Mouse (Mus musculus) midbrain, embryonic 10.5 days (tissue): Measurements from ENCODE around the gene Lemd2. TPM values are rescaled to one million over a fixed set of nuclear protein-coding genes. Genes with fewer than 3 reads are reported as not detected.

Experiments
- DNase-seq: peaks from one replicate; pipeline ENCODE4 v3.0.0-alpha.2; 2017; ENCODE audit warnings: low spot score
- H3K27ac ChIP-seq: fragments of 300-500 bp; sonication (generic); replicated peaks from 2 replicates; pipeline ENCODE4 v1.5.1; 2016; ENCODE audit warnings: mild to moderate bottlenecking
- H3K27me3 ChIP-seq: fragments of 300-500 bp; sonication (generic); 2 replicates; pipeline ENCODE4 v1.6.1; 2016; ENCODE audit warnings: low read depth, mild to moderate bottlenecking; ENCODE audit not compliant: poor library complexity, severe bottlenecking
- H3K36me3 ChIP-seq: fragments of 300-500 bp; sonication (generic); 2 replicates; pipeline ENCODE4 v1.6.1; 2016; ENCODE audit warnings: mild to moderate bottlenecking, moderate library complexity
- H3K4me1 ChIP-seq: fragments of 300-500 bp; sonication (generic); 2 replicates; pipeline ENCODE4 v1.6.1; 2016
- H3K4me3 ChIP-seq: fragments of 300-500 bp; sonication (generic); 2 replicates; pipeline ENCODE4 v1.5.1; 2016; ENCODE audit warnings: mild to moderate bottlenecking, moderate library complexity
- H3K9me3 ChIP-seq: fragments of 300-500 bp; sonication (generic); replicated peaks from 2 replicates; pipeline ENCODE4 v1.6.1; 2016; ENCODE audit warnings: mild to moderate bottlenecking
- WGBS: fragments of 180-500 bp; shearing (Covaris S2); methylation state at CpG from one replicate; pipeline ENCODE4 v1.1.7; 2016; 5-methylcytosine and 5-hydroxymethylcytosine counted together
- polyA plus RNA-seq: library from polyadenylated mRNA; unstranded; fragments of >200 nt; fragmentation: Nextera tagmentation; extraction: Ambion mirVana; gene quantifications from 2 replicates; pipeline ENCODE4 v1.2.1, GENCODE M21; 2016

The Lemd2 gene
- polyA plus RNA-seq, 1 experiment from 2014 or later, result 16.4 TPM

DNA sequence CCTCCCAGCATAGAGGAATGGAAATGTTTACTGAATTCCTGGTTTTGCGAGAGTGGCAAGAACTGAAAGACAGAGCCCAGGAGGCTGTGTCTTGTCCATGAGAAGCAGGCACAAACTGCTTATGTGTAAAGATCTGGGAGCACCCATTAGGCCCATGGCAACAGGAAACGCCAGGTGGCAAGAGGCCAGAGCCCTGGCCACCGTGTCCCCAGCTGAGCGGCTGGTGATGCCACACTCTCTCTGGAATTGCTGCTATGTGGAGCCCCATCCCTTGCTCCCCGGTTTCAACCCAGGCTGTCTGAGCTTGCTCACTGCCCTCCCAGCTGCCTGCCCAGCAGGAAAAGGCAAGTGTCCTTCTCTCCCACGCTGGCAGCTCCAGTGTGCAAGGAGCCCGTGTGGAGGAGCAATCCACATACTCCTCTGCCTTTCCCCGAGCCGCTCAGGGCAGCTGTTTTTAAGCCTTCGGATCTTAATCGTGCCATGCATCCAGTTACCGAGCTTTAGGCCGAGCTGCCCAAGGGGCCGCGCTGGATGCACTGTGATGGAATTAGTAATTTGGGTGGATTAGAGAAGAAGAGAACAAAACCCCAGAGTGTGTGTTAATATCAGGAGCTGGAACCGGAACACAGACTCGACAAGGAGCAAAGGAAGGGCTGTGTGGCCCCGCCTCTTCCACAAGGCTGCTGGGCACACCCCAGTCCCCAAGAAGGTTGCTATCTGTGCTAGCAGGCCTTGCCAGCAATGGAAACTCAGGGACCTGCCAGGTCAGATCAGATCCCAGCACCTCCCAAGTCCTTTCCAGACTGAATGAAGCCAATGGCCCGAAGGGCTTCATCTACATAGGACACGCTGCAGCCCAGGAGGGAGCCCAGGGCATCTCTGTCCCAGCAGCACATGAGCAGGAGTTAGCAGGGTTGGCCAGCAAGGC, 9.7 kb downstream of the Lemd2 start:
- peaks cover 100% of the 10 kb centered on the region for H3K36me3 ChIP-seq
- no peaks in the 10 kb centered on the region for H3K27me3 ChIP-seq
- peak overlapping the region; percentile 52 for H3K27ac ChIP-seq
- 55% methylated on average over 20 of the region's 20 CpGs for WGBS
- peaks cover 46% of the 10 kb centered on the region for H3K4me1 ChIP-seq
- no peaks in the 10 kb centered on the region for H3K9me3 ChIP-seq
- no peak overlapping the region for H3K4me3 ChIP-seq
- no peak for DNase-seq

DNA sequence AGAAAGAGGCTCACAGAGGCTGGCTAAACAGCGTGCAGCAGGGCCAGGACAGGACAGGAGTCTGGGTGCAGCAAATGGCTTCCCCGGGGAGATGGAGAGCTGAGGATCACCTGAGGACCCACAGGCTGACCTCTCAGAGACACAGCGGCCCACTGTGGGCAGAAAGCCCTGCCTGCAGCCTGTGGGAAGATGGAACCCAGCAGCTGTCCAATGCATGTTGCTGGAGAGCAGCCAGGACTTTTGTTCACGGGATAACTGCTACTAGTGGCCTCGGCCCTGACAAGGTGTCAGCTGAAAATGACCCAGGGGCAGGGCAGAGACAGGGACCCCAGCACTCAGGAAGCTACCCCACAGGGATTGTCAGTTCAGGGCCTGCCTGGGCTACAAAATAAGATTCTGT, 12.5 kb downstream of the Lemd2 start:
- peaks cover 73% of the 10 kb centered on the region for H3K36me3 ChIP-seq
- peaks cover 59% of the 10 kb centered on the region for H3K4me1 ChIP-seq
- H3K9me3 ChIP-seq, result no peaks in the 10 kb centered on the region
- H3K27me3 ChIP-seq, result no peaks in the 10 kb centered on the region
- H3K27ac ChIP-seq, result no peak overlapping the region
- H3K4me3 ChIP-seq, result no peak overlapping the region
- no peak for DNase-seq
- WGBS, result 91% methylated on average over 5 of the region's 5 CpGs

DNA sequence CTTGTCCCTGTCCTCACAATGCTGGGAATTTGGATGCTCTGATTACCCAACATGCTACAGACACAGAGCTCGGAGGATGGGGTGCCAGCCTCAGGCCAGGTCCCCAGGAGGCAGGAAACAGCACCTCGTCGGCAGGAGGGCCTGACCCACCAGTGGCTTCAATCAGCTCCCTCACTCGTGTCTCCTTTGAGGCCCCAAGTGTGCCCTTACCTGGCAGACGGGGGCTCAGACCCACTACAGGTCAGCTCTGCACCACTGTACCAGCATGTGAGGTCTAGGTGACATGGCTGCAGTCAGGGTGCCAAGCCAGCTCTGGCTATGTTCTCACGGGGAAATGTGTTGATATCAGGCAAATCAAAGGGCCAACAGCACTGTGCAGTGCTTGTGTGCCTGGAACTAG, 13.1 kb downstream of the Lemd2 start:
- Histone ChIP-seq H3K4me1 (peaks cover 54% of the 10 kb centered on the region), H3K36me3 (peaks cover 67% of the 10 kb centered on the region), H3K9me3 (no peaks in the 10 kb centered on the region), H3K27me3 (no peaks in the 10 kb centered on the region), H3K4me3 (no peak overlapping the region), H3K27ac (no peak overlapping the region)
- 88% methylated on average over 6 of the region's 6 CpGs for WGBS
- DNase-seq, result no peak

GRCm38 (mm10) chr17:27189640-27190216, 14.5 kb downstream of the Lemd2 start:
- Histone ChIP-seq H3K27ac (no peak overlapping the region), H3K36me3 (peaks cover 52% of the 10 kb centered on the region), H3K4me1 (peaks cover 42% of the 10 kb centered on the region), H3K27me3 (no peaks in the 10 kb centered on the region), H3K4me3 (no peak overlapping the region), H3K9me3 (no peaks in the 10 kb centered on the region)
- WGBS, result 31% methylated on average over 10 of the region's 10 CpGs
- peak; percentile 51 for DNase-seq

DNA sequence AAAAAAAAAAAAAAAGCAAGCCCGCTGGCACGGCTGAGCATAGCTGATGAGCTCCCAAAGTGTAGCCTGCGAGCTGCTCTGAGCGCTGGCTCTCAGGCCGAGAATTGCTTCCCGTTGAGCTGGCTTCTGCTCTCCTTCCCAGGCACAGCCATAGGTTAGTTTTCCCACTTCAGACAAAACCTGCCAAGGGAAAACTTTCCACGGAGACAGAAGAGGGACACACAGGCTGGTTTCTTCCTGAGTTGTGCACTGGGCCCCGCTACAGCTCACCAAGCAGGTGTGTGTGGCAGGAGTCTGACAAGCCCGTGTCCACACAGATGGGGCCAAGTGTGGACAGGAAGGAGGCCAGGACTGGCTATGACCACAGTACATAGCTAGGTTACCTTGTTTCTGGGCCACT, 15.4 kb downstream of the Lemd2 start:
- no peak overlapping the region for H3K4me3 ChIP-seq
- 85% methylated on average over 9 of the region's 9 CpGs for WGBS

GRCm38 (mm10) chr17:27187059-27187458, 17.2 kb downstream of the Lemd2 start:
- no peak overlapping the region for H3K27ac ChIP-seq
- DNase-seq, result no peak
- 59% methylated on average over 5 of the region's 5 CpGs for WGBS

More for the DNA sequence above, 15.4 kb downstream of the Lemd2 start:
- no peak for DNase-seq
- H3K4me1 ChIP-seq, result peaks cover 34% of the 10 kb centered on the region
- H3K9me3 ChIP-seq, result no peaks in the 10 kb centered on the region
- H3K27ac ChIP-seq, result peak overlapping the region; percentile 42; the same call in 1 of the 2 replicates
- H3K36me3 ChIP-seq, result peaks cover 44% of the 10 kb centered on the region
- H3K27me3 ChIP-seq, result no peaks in the 10 kb centered on the region

DNA sequence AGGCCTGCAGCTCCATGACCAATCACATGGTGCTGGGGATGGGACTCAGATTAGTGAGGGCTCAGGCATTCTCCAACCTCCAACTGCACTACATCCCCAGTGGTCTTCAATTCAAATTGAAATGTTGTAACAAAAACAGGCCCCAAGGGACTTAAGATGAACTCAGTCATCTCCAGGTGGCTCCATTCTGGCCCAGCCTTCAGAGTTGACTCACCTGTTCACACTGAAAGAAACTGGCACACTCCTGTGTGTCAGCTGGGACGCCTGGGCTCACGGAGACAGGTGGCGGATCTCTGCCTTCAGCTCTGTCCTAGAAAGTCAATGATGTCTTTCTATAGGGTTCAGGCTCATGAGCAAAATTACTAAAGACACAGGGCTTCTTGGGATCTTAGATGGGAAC, 18.2 kb downstream of the Lemd2 start:
- H3K36me3 ChIP-seq, result peaks cover 16% of the 10 kb centered on the region
- H3K27me3 ChIP-seq, result no peaks in the 10 kb centered on the region
- DNase-seq, result no peak
- no peak overlapping the region for H3K27ac ChIP-seq
- 82% methylated on average over 3 of the region's 3 CpGs for WGBS
- H3K4me3 ChIP-seq, result no peak overlapping the region
- peaks cover 25% of the 10 kb centered on the region for H3K4me1 ChIP-seq
- H3K9me3 ChIP-seq, result no peaks in the 10 kb centered on the region

More at GRCm38 (mm10) chr17:27187059-27187458, 17.2 kb downstream of the Lemd2 start:
- peaks cover 26% of the 10 kb centered on the region for H3K36me3 ChIP-seq
- peaks cover 25% of the 10 kb centered on the region for H3K4me1 ChIP-seq
- no peaks in the 10 kb centered on the region for H3K27me3 ChIP-seq
- H3K4me3 ChIP-seq, result no peak overlapping the region
- no peaks in the 10 kb centered on the region for H3K9me3 ChIP-seq

DNA sequence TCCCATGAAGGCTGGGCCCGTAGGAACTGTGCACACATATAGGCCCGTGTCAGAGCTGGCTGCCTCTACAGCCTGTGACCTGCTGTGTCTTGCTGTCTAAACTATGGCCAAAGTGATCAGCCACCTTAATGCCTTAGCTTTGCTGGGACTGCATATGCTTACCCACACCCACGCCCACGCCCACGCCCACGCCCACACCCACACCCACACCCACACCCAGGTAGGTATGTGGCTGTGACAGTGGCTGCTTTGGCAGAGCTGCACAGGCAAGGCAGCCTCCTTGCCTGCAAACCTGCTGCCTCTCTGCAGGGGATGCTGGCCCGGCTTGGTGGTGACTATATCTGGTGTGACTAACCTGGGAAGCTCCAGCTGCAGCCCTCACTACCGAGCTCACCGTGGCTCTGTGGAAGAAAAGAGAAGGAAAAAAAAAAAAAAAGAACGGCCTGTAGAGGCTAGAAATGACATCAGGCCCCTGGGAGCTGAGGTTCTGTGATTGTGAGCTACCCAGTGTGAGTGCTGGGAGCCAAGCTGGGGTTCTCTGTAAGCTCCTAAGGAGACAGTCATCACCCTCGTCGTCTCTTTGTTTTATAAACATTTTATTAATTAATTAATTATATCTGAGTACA, 20.5 kb downstream of the Lemd2 start:
- 83% methylated on average over 12 of the region's 12 CpGs for WGBS
- H3K9me3 ChIP-seq, result no peaks in the 10 kb centered on the region
- H3K4me1 ChIP-seq, result peaks cover 15% of the 10 kb centered on the region
- DNase-seq, result no peak
- H3K27me3 ChIP-seq, result no peaks in the 10 kb centered on the region
- H3K27ac ChIP-seq, result no peak overlapping the region
- no peaks in the 10 kb centered on the region for H3K36me3 ChIP-seq
- no peak overlapping the region for H3K4me3 ChIP-seq

DNA sequence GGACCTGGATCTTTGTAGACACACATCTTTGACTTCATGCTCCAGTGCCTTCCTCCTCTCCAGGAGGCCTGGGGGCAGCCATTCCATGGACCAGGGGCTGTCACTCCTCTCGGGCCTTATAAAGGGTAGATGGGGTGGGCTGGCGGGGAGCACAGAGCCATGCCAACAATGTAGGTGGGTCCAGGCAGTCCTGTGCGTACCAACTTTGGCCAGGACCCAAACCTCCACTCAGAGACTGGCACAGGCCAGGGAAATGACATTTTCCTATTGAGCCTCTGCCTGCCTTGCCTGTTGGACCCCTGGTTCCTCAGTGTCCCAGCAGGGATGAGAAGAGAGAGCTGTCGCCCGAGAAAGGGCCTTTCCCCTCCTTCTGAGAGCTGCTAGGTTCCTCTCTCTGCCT, 21.9 kb downstream of the Lemd2 start:
- WGBS, result 71% methylated on average over 5 of the region's 5 CpGs
- H3K9me3 ChIP-seq, result no peaks in the 10 kb centered on the region
- no peaks in the 10 kb centered on the region for H3K36me3 ChIP-seq
- no peak for DNase-seq
- peak overlapping the region; percentile 39; the same call in 1 of the 2 replicates for H3K27ac ChIP-seq
- H3K4me1 ChIP-seq, result peaks cover 4% of the 10 kb centered on the region; the same call in 1 of the 2 replicates
- H3K27me3 ChIP-seq, result no peaks in the 10 kb centered on the region
- no peak overlapping the region for H3K4me3 ChIP-seq

DNA sequence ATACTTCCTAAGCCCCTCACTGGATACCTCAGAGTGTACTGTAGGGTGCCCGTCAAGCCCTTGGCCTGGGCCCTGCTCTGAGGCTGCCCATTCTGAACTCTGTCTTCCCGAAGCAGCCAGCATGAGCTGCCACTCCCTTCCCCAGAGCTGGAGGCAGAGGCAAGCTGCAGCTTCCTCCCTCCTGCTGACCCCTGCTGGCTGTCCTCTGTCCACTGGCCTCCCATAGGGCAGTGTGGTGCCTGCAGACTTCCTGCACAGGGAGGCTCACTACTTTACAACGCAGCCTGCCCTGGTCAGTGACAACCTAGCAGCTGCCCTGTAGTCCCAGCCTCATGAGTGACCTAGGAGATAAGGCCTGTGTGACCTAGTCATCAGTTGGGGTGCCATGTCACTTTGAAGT, 22.6 kb downstream of the Lemd2 start:
- Histone ChIP-seq H3K27me3 (no peaks in the 10 kb centered on the region), H3K36me3 (no peaks in the 10 kb centered on the region), H3K4me3 (no peak overlapping the region), H3K27ac (peak overlapping the region; percentile 19; the same call in 1 of the 2 replicates), H3K9me3 (no peaks in the 10 kb centered on the region), H3K4me1 (0 out of 2 replicates have a peak, but pooled peaks cover 3% of the 10 kb centered on the region)
- no peak for DNase-seq
- WGBS, result 34% methylated on average over 3 of the region's 3 CpGs

- Histone ChIP-seq H3K36me3 (no peaks in the 10 kb centered on the region), H3K27me3 (no peaks in the 10 kb centered on the region), H3K9me3 (no peaks in the 10 kb centered on the region), H3K4me3 (no peak overlapping the region), H3K27ac (no peak overlapping the region), H3K4me1 (peaks cover 16% of the 10 kb centered on the region)
- DNase-seq, result no peak
- 71% methylated on average over 12 of the region's 12 CpGs for WGBS
These were observed 24.5 kb downstream of the Lemd2 start for GRCm38 (mm10) chr17:27179681-27180280.

DNA sequence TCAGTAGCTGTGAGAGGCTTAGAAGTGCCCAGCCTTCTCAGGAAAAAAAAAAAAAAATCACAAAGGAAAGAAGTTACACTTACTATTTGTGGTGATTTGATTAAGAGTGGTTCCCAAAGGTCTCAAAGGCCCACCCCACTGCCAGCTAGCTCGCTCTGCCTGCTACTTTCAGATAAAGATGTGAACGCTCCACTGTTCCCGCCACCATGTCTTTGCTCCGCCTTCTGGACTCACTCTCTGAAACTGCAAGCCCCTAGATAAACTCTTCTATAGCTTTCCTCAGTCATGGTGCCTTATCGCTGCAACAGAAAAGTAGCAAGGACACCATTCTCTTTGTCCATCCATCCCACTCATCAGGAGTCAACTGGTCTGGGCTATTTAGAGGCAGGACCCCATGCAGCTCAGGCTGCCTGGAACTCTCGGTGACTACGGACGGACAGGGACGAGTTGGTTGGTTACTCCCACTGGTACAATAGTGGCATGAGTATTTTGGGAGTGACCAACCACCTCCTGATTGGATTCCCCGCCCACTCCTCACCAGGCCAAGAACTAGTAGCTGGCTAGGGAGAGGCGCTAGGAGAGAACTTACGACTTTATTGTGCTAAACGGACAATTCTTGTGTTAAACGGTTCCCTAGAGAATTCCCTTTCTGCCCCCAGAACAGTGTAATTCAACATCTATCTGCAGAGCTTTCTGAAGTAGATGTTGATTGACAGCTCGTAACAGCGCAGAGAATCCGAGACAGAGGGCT, 25.7 kb downstream of the Lemd2 start:
- no peaks in the 10 kb centered on the region for H3K36me3 ChIP-seq
- peaks cover 16% of the 10 kb centered on the region for H3K4me1 ChIP-seq
- 0 out of 2 replicates have a peak overlapping the region, but pooled peaks have one; percentile 14 for H3K27ac ChIP-seq
- WGBS, result 92% methylated on average over 17 of the region's 17 CpGs
- DNase-seq, result no peak
- no peak overlapping the region for H3K4me3 ChIP-seq
- no peaks in the 10 kb centered on the region for H3K9me3 ChIP-seq
- no peaks in the 10 kb centered on the region for H3K27me3 ChIP-seq
